Mouse (Mus musculus): ENCODE measurements around the gene Tbx21.

DNA sequence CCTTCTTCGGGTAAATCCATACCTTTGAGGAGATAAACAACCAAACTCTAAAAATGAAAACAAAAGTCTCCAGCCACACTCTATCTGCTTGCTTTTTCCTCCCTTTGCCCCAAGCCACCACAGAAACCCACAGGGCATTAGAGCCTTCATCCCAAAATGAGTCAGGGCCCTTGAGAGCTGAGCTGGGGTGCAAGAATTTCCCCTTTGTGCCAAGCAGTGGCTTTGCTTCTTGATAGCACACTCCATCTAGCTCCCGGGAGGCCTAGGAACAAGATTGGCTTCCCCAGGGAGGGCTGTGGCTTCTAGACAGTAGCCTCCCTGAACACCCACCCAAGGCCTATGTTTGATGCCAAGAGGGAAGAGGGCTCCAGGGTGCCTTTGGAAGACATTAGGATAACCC lies 16.6 kb upstream of the Tbx21 start:
- TF ChIP-seq CTCF (IDR thresholded peaks at IDR 0.05; ENCODE audit: low read depth) (no peak), EP300 (IDR thresholded peaks at IDR 0.05; ENCODE audit: low read depth) (no peak)

All from liver, embryonic 14.5 days (tissue).